Mouse (Mus musculus) brain, embryonic 14.5 days (tissue): ENCODE results near the gene Cfhr1. TPM values are rescaled to one million over a fixed set of nuclear protein-coding genes. Genes with fewer than 3 reads are reported as not detected.

Source experiments
- DNase-seq: peaks from one replicate; pipeline ENCODE4 v3.0.0-alpha.2; 2011; ENCODE audit warnings: low read depth
- CTCF ChIP-seq: fragments of 200-500 bp; IDR thresholded peaks from 2 replicates; pipeline ENCODE4 v1.5.1; 2012; ENCODE audit warnings: inconsistent platforms, mild to moderate bottlenecking, moderate library complexity, borderline replicate concordance; ENCODE audit not compliant: insufficient read depth, insufficient read length; ENCODE audit errors: extremely low read depth
- POLR2A ChIP-seq: fragments of 200-500 bp; IDR thresholded peaks from 2 replicates; pipeline ENCODE4 v1.6.1; 2012; ENCODE audit warnings: mild to moderate bottlenecking, inconsistent platforms, borderline replicate concordance; ENCODE audit not compliant: poor library complexity, insufficient read depth, insufficient read length, severe bottlenecking; ENCODE audit errors: extremely low read depth
- polyA plus RNA-seq: library from polyadenylated mRNA; depleted of rRNA; stranded (reverse); fragments of >200 nt; gene quantifications from 2 replicates; pipeline ENCODE4 v1.2.3, GENCODE M21; 2012; rRNA removed

Cfhr1 gene
- polyA plus RNA-seq = 0.08 TPM in 1 of 2 replicates, not detected in the other

DNA sequence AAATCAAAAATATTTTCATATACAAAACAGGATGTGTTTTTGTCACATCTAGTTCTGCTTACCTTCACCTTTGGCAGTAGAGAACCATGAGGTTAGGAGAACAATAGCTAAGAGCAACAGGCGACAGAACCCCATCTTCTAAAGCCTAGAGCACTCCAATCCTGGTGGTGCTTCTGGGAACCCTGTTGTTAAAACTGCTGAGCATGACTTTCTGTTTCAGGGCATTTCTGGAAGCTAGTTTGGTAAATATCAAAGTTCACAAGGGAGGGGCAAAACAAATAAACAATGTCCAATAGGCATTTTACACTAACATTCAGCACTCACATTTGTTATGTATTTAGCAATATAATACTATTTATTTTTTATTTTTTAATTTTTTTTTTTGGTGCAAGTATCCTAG lies at the start of gene Cfhr1:
TSS of gene Cfhr1 (minus strand) at position 249 of the 400 bp plus-strand sequence.
- no peak for TF ChIP-seq POLR2A
- TF ChIP-seq CTCF = no peak
- no peak for DNase-seq

DNA sequence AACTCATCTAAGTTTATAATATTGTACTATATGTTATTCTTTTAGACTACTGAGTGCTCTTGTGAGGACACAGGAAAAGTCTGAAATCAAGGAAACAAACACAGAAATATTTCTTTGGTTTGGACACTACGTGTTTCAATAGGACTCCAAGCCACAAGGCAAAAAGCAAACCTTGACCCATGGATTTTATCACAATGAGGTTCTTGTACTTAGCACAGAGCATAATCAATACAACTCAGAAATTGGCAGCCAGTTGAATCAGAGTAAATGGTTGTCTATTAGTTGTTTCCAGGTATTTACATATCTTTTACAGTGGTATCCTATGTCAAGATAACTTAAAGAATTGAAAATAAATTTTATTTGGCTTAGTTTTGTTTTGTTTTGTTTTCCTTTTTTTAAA lies 8.8 kb downstream of the Cfhr1 start:
- no peak for TF ChIP-seq CTCF
- no peak for TF ChIP-seq POLR2A
- DNase-seq = no peak

- DNase-seq = no peak
- no peak for TF ChIP-seq POLR2A
- TF ChIP-seq CTCF = no peak
Observed at GRCm38 (mm10) chr1:139548536-139548935, 11.5 kb downstream of the Cfhr1 start.

DNA sequence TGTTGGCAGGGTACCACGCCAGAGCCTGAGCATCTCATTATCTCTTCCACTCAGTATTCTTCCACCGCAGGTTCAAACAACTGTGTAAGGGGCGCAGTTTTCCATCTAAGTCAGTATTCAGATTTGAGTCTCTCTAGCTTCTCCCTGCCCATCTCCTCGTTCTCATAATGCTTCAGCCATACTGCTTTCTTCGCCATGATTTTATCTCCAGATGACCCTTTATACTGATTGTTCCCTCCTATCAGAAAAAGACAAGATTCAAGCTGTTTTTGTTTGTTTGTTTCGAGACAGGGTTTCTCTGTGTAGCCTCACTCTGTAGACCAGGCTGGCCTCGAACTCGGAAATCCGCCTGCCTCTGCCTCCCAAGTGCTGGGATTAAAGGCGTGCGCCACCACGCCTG lies 45.5 kb downstream of the Cfhr1 start:
- no peak for TF ChIP-seq CTCF
- TF ChIP-seq POLR2A = no peak
- DNase-seq = no peak

- no peak for TF ChIP-seq POLR2A
- no peak for TF ChIP-seq CTCF
- DNase-seq = no peak
Observed at GRCm38 (mm10) chr1:139501258-139501752, 58.8 kb downstream of the Cfhr1 start, which contains the start of gene F13b. TSS of gene F13b (plus strand) at chr1:139501702.

DNA sequence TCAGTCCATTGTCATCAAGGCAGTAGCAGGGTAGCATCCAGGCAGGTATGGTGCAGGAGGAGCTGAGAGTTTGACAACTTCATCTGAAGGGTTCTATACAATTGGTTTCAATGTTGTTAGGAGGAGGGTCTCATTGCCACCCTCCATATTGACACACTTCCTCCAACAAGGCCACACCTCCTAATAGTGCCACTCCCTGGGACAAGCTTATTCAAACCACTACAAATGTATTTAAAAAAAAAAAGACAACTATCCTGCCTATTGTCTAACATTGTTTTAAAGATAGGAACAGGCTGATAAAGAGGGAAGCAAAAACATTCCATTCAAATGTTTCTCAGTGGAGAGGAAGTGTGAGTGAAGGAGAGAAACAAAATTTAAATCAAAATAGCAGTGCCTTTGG lies 60.3 kb downstream of the Cfhr1 start:
- no peak for TF ChIP-seq CTCF
- DNase-seq = no peak

Other genes with a start within 250 kb of the Cfhr1 start
- 3.7 and 4.4 TPM in 2 replicates for gene Crb1, start 183.2 kb downstream of the Cfhr1 start, polyA plus RNA-seq
- 14.7 and 20.8 TPM in 2 replicates for gene Zbtb41, start 138.0 kb downstream of the Cfhr1 start, polyA plus RNA-seq
- 5.1 and 6.5 TPM in 2 replicates for gene Aspm, start 105.5 kb downstream of the Cfhr1 start, polyA plus RNA-seq
- not detected in 2 replicates for gene F13b, start 58.6 kb downstream of the Cfhr1 start, polyA plus RNA-seq
- gene Gm4788, start 221.0 kb upstream of the Cfhr1 start, polyA plus RNA-seq = not detected in 2 replicates